Mouse (Mus musculus): Measurements from ENCODE around the gene Svs4. TPM values are rescaled to one million over a fixed set of nuclear protein-coding genes. Genes with fewer than 3 reads are reported as not detected.
"Not testable (repeated sequence)": the region's sequence is repeated elsewhere in the genome, so short reads cannot be mapped to it uniquely, and the experiment has no call there.

The Svs4 gene
- polyA plus RNA-seq (2014; fragmentation: Nextera tagmentation; extraction: Ambion mirVana) = not detected in 2 replicates

GRCm38 (mm10) chr2:164278359-164278758 lies at the start of gene Svs4:
Svs4 (minus strand) TSS chr2:164278459.
- 94% methylated on average over 4 of the region's 4 CpGs for WGBS
- Histone ChIP-seq H3K27ac (replicated peaks; ENCODE audit: low read depth, low read length) (no peak within 1 kb of the TSS), H3K9ac (replicated peaks; ENCODE audit: low read length) (no peak within 1 kb of the TSS), H3K9me3 (replicated peaks; ENCODE audit: control insufficient read depth, low read length) (no peaks in the 10 kb centered on the region), H3K4me3 (ENCODE audit: low read depth, low read length) (no peak within 1 kb of the TSS), H3K27me3 (ENCODE audit: control insufficient read depth, insufficient read depth, low read length) (no peaks in the 10 kb centered on the region), H3K4me1 (ENCODE audit: control insufficient read depth, insufficient read depth, low read length) (no peaks in the 10 kb centered on the region), H3K36me3 (replicated peaks; ENCODE audit: control insufficient read depth, insufficient read depth, low read depth, low read length) (no peaks in the 10 kb centered on the region), H3K4me2 (ENCODE audit: low read depth, low read length) (no peak within 1 kb of the TSS)
- no peak for DNase-seq (ENCODE audit: low spot score)
- no peak for ATAC-seq (replicated peaks; ENCODE audit: insufficient number of reproducible peaks, low FRiP score, low TSS enrichment, low read depth)

GRCm38 (mm10) chr2:164320983-164321382 lies 42.7 kb upstream of the Svs4 start:
- H3K4me2 ChIP-seq (ENCODE audit: low read depth, low read length) = no peak overlapping the region
- H3K36me3 ChIP-seq (replicated peaks; ENCODE audit: control insufficient read depth, insufficient read depth, low read depth, low read length) = no peaks in the 10 kb centered on the region
- no peaks in the 10 kb centered on the region for H3K9me3 ChIP-seq (replicated peaks; ENCODE audit: control insufficient read depth, low read length)
- DNase-seq (ENCODE audit: low spot score) (no peak), ATAC-seq (replicated peaks; ENCODE audit: insufficient number of reproducible peaks, low FRiP score, low TSS enrichment, low read depth) (no peak)
- H3K27ac ChIP-seq (replicated peaks; ENCODE audit: low read depth, low read length) = no peak overlapping the region
- 90% methylated on average over 6 of the region's 6 CpGs for WGBS
- H3K9ac ChIP-seq (replicated peaks; ENCODE audit: low read length) = no peak overlapping the region
- no peak overlapping the region for H3K4me3 ChIP-seq (ENCODE audit: low read depth, low read length)
- H3K27me3 ChIP-seq (ENCODE audit: control insufficient read depth, insufficient read depth, low read length) = no peaks in the 10 kb centered on the region
- H3K4me1 ChIP-seq (ENCODE audit: control insufficient read depth, insufficient read depth, low read length) = no peaks in the 10 kb centered on the region

- not testable (repeated sequence) for ATAC-seq (replicated peaks; ENCODE audit: insufficient number of reproducible peaks, low FRiP score, low TSS enrichment, low read depth); H3K9ac ChIP-seq (replicated peaks; ENCODE audit: low read length); H3K27ac ChIP-seq (replicated peaks; ENCODE audit: low read depth, low read length); H3K4me2 ChIP-seq (ENCODE audit: low read depth, low read length); H3K27me3 ChIP-seq (ENCODE audit: control insufficient read depth, insufficient read depth, low read length); DNase-seq (ENCODE audit: low spot score); H3K36me3 ChIP-seq (replicated peaks; ENCODE audit: control insufficient read depth, insufficient read depth, low read depth, low read length); H3K4me3 ChIP-seq (ENCODE audit: low read depth, low read length); H3K9me3 ChIP-seq (replicated peaks; ENCODE audit: control insufficient read depth, low read length); H3K4me1 ChIP-seq (ENCODE audit: control insufficient read depth, insufficient read depth, low read length)
- WGBS = 73% methylated on average over 1 of the region's 1 CpGs
Observed at GRCm38 (mm10) chr2:164316451-164316850, 38.2 kb upstream of the Svs4 start, which contains the start of gene Svs6. Svs6 (plus strand) TSS chr2:164316751.

GRCm38 (mm10) chr2:164315460-164315859 lies 37.2 kb upstream of the Svs4 start:
- not testable (repeated sequence) for H3K4me3 ChIP-seq (ENCODE audit: low read depth, low read length); H3K9me3 ChIP-seq (replicated peaks; ENCODE audit: control insufficient read depth, low read length); DNase-seq (ENCODE audit: low spot score); H3K27me3 ChIP-seq (ENCODE audit: control insufficient read depth, insufficient read depth, low read length); H3K27ac ChIP-seq (replicated peaks; ENCODE audit: low read depth, low read length); H3K36me3 ChIP-seq (replicated peaks; ENCODE audit: control insufficient read depth, insufficient read depth, low read depth, low read length); H3K4me1 ChIP-seq (ENCODE audit: control insufficient read depth, insufficient read depth, low read length); H3K9ac ChIP-seq (replicated peaks; ENCODE audit: low read length); H3K4me2 ChIP-seq (ENCODE audit: low read depth, low read length); ATAC-seq (replicated peaks; ENCODE audit: insufficient number of reproducible peaks, low FRiP score, low TSS enrichment, low read depth)

- no peak overlapping the region for H3K4me3 ChIP-seq (ENCODE audit: low read depth, low read length)
- H3K4me1 ChIP-seq (ENCODE audit: control insufficient read depth, insufficient read depth, low read length) = no peaks in the 10 kb centered on the region
- 88% methylated on average over 5 of the region's 5 CpGs for WGBS
- no peak for ATAC-seq (replicated peaks; ENCODE audit: insufficient number of reproducible peaks, low FRiP score, low TSS enrichment, low read depth)
- H3K4me2 ChIP-seq (ENCODE audit: low read depth, low read length) = no peak overlapping the region
- H3K36me3 ChIP-seq (replicated peaks; ENCODE audit: control insufficient read depth, insufficient read depth, low read depth, low read length) = no peaks in the 10 kb centered on the region
- no peak overlapping the region for H3K9ac ChIP-seq (replicated peaks; ENCODE audit: low read length)
- no peaks in the 10 kb centered on the region for H3K27me3 ChIP-seq (ENCODE audit: control insufficient read depth, insufficient read depth, low read length)
- no peak for DNase-seq (ENCODE audit: low spot score)
- no peaks in the 10 kb centered on the region for H3K9me3 ChIP-seq (replicated peaks; ENCODE audit: control insufficient read depth, low read length)
- no peak overlapping the region for H3K27ac ChIP-seq (replicated peaks; ENCODE audit: low read depth, low read length)
Observed at GRCm38 (mm10) chr2:164312599-164312998, 34.3 kb upstream of the Svs4 start.

- H3K27me3 ChIP-seq (ENCODE audit: control insufficient read depth, insufficient read depth, low read length); H3K4me1 ChIP-seq (ENCODE audit: control insufficient read depth, insufficient read depth, low read length); H3K36me3 ChIP-seq (replicated peaks; ENCODE audit: control insufficient read depth, insufficient read depth, low read depth, low read length); DNase-seq (ENCODE audit: low spot score); H3K4me3 ChIP-seq (ENCODE audit: low read depth, low read length); H3K4me2 ChIP-seq (ENCODE audit: low read depth, low read length); H3K9ac ChIP-seq (replicated peaks; ENCODE audit: low read length); H3K9me3 ChIP-seq (replicated peaks; ENCODE audit: control insufficient read depth, low read length); H3K27ac ChIP-seq (replicated peaks; ENCODE audit: low read depth, low read length); ATAC-seq (replicated peaks; ENCODE audit: insufficient number of reproducible peaks, low FRiP score, low TSS enrichment, low read depth): not testable (repeated sequence)
- WGBS = 78% methylated on average over 1 of the region's 1 CpGs
Observed at GRCm38 (mm10) chr2:164288968-164289367, 10.7 kb upstream of the Svs4 start, which contains the start of gene Svs3a. Svs3a (plus strand) TSS chr2:164289268.

GRCm38 (mm10) chr2:164256540-164256939 lies 21.7 kb downstream of the Svs4 start, which contains the start of gene Svs3b:
Svs3b (minus strand) TSS chr2:164256640.
- H3K9ac ChIP-seq (replicated peaks; ENCODE audit: low read length); H3K4me2 ChIP-seq (ENCODE audit: low read depth, low read length); DNase-seq (ENCODE audit: low spot score); H3K36me3 ChIP-seq (replicated peaks; ENCODE audit: control insufficient read depth, insufficient read depth, low read depth, low read length); ATAC-seq (replicated peaks; ENCODE audit: insufficient number of reproducible peaks, low FRiP score, low TSS enrichment, low read depth); H3K4me1 ChIP-seq (ENCODE audit: control insufficient read depth, insufficient read depth, low read length); H3K27me3 ChIP-seq (ENCODE audit: control insufficient read depth, insufficient read depth, low read length); H3K4me3 ChIP-seq (ENCODE audit: low read depth, low read length); H3K9me3 ChIP-seq (replicated peaks; ENCODE audit: control insufficient read depth, low read length); H3K27ac ChIP-seq (replicated peaks; ENCODE audit: low read depth, low read length): not testable (repeated sequence)
- 90% methylated on average over 1 of the region's 1 CpGs for WGBS

GRCm38 (mm10) chr2:164238366-164238765 lies 39.9 kb downstream of the Svs4 start, which contains the start of gene Svs2:
Svs2 (minus strand) TSS chr2:164238466.
- Histone ChIP-seq H3K27ac (replicated peaks; ENCODE audit: low read depth, low read length) (no peak within 1 kb of the TSS), H3K4me2 (ENCODE audit: low read depth, low read length) (no peak within 1 kb of the TSS), H3K9ac (replicated peaks; ENCODE audit: low read length) (no peak within 1 kb of the TSS), H3K4me3 (ENCODE audit: low read depth, low read length) (no peak within 1 kb of the TSS), H3K4me1 (ENCODE audit: control insufficient read depth, insufficient read depth, low read length) (no peaks in the 10 kb centered on the region), H3K9me3 (replicated peaks; ENCODE audit: control insufficient read depth, low read length) (no peaks in the 10 kb centered on the region), H3K27me3 (ENCODE audit: control insufficient read depth, insufficient read depth, low read length) (no peaks in the 10 kb centered on the region), H3K36me3 (replicated peaks; ENCODE audit: control insufficient read depth, insufficient read depth, low read depth, low read length) (no peaks in the 10 kb centered on the region)
- no peak for DNase-seq (ENCODE audit: low spot score)
- 82% methylated on average over 3 of the region's 3 CpGs for WGBS
- ATAC-seq (replicated peaks; ENCODE audit: insufficient number of reproducible peaks, low FRiP score, low TSS enrichment, low read depth) = no peak
